Mouse (Mus musculus) neural tube, embryonic 12.5 days (tissue): Measurements from ENCODE around the gene Mast2. TPM values are rescaled to one million over a fixed set of nuclear protein-coding genes. Genes with fewer than 3 reads are reported as not detected.

ENCODE experiments used
- ATAC-seq: fragments of 200-750 bp; cut with Nextera tagmentation; 2 replicates; pipeline ENCODE4 v1.8.0; 2017; ENCODE audit warnings: low read depth, mild to moderate bottlenecking, moderate TSS enrichment, moderate library complexity; ENCODE audit not compliant: low FRiP score
- H3K27ac ChIP-seq: fragments of 300-500 bp; sonication (generic); 2 replicates; pipeline ENCODE4 v1.5.1; 2016
- H3K27me3 ChIP-seq: fragments of 300-500 bp; sonication (generic); replicated peaks from 2 replicates; pipeline ENCODE4 v1.6.1; 2016; ENCODE audit warnings: mild to moderate bottlenecking
- H3K36me3 ChIP-seq: fragments of 300-500 bp; sonication (generic); 2 replicates; pipeline ENCODE4 v1.6.1; 2016; ENCODE audit warnings: mild to moderate bottlenecking
- H3K4me1 ChIP-seq: fragments of 300-500 bp; sonication (generic); 2 replicates; pipeline ENCODE4 v1.6.1; 2016
- H3K4me2 ChIP-seq: fragments of 300-500 bp; sonication (generic); replicated peaks from 2 replicates; pipeline ENCODE4 v1.6.1; 2016; ENCODE audit warnings: mild to moderate bottlenecking
- H3K4me3 ChIP-seq: fragments of 300-500 bp; sonication (generic); 2 replicates; pipeline ENCODE4 v1.5.1; 2016
- H3K9ac ChIP-seq: fragments of 300-500 bp; sonication (generic); 2 replicates; pipeline ENCODE4 v1.6.1; 2016; ENCODE audit warnings: mild to moderate bottlenecking
- H3K9me3 ChIP-seq: fragments of 300-500 bp; sonication (generic); 2 replicates; pipeline ENCODE4 v1.6.1; 2016; ENCODE audit warnings: mild to moderate bottlenecking
- WGBS: fragments of 180-500 bp; shearing (Covaris S2); methylation state at CpG from one replicate; pipeline ENCODE4 v1.1.7; 2016; 5-methylcytosine and 5-hydroxymethylcytosine counted together
- polyA plus RNA-seq: library from polyadenylated mRNA; unstranded; fragments of >200 nt; fragmentation: Nextera tagmentation; extraction: Ambion mirVana; gene quantifications from 2 replicates; pipeline ENCODE4 v1.2.1, GENCODE M21; 2016

Gene Mast2
- polyA plus RNA-seq, 1 experiment from 2014 or later, result 34.5 TPM

DNA sequence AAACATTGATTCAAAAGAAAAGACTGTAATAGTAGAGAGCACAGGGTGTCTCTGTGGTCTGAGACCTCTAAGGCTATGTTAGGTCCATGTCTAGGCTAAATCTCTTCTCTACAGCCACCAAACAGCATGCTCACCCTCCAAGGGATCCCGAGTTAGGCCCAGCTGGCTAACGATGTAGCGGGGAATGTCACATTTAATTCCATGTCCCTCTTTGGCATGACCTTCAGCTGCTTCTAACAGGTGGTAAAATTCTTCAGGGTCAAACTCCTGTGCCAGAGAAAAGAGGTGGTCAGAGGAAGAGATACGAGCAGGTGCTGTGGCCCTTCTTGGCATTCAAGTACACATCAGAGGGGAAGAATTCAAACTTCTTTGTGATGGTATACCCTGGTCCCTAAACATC is 146.4 kb downstream of the Mast2 start:
- ATAC-seq, result no peak
- peaks cover 89% of the 10 kb centered on the region for H3K36me3 ChIP-seq
- H3K27ac ChIP-seq, result no peak overlapping the region
- no peaks in the 10 kb centered on the region for H3K4me1 ChIP-seq
- no peaks in the 10 kb centered on the region for H3K27me3 ChIP-seq
- H3K9ac ChIP-seq, result no peak overlapping the region
- 86% methylated on average over 4 of the region's 4 CpGs for WGBS
- no peaks in the 10 kb centered on the region for H3K9me3 ChIP-seq
- H3K4me3 ChIP-seq, result no peak overlapping the region
- no peak overlapping the region for H3K4me2 ChIP-seq

DNA sequence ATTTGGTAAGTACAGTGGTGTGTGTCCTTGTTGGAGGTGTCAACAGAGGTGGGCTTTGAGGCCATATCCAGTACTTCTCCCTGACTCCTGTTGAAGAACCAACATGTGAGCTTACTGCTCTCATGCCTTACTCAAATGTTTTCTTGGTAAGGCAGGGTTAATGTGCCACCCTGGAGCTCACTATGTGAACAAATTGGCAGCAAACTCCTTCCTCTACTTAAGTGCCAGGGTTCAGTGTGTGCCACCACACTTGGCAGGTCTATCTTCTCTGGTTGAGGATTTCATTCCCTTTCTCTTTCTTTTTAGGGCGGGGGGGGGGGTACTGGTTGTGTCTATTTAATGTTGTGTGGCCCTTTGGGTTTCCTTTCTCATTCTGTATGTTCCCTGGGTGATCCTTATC is 159.4 kb downstream of the Mast2 start:
- H3K4me3 ChIP-seq, result no peak overlapping the region
- peaks cover 71% of the 10 kb centered on the region for H3K36me3 ChIP-seq
- H3K4me1 ChIP-seq, result no peaks in the 10 kb centered on the region
- WGBS, result 19% methylated on average over 1 of the region's 1 CpGs
- ATAC-seq, result no peak
- H3K9me3 ChIP-seq, result no peaks in the 10 kb centered on the region
- no peak overlapping the region for H3K4me2 ChIP-seq
- no peak overlapping the region for H3K9ac ChIP-seq
- no peaks in the 10 kb centered on the region for H3K27me3 ChIP-seq
- H3K27ac ChIP-seq, result no peak overlapping the region

DNA sequence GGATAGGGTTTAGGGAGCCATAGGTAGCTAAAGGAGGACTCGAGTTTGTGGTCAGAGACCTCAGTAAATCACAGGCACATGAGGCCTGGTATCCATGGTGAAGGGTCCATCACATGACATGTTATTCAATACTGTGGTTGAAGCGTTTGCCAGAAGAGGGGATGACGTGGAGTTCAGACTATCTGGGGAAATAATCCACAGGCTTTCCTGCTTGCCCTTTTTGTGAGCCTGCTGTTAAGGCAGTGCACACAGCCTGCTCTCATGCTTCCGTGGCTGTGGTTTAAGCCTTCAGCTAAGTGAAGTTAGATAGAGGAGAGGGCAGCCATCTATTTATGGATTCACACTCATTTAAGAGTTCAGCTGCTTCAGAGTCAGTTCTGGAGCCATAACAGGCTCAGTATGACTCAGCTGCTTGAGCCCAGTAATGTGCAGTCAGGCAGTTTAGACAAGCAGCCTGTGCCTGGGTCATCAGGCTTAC is 163.1 kb downstream of the Mast2 start:
- Histone ChIP-seq H3K4me2 (no peak overlapping the region), H3K9ac (no peak overlapping the region), H3K4me3 (no peak overlapping the region), H3K27ac (no peak overlapping the region), H3K27me3 (no peaks in the 10 kb centered on the region), H3K4me1 (no peaks in the 10 kb centered on the region), H3K9me3 (no peaks in the 10 kb centered on the region), H3K36me3 (peaks cover 54% of the 10 kb centered on the region)
- WGBS, result 71% methylated on average over 4 of the region's 4 CpGs
- no peak for ATAC-seq

DNA sequence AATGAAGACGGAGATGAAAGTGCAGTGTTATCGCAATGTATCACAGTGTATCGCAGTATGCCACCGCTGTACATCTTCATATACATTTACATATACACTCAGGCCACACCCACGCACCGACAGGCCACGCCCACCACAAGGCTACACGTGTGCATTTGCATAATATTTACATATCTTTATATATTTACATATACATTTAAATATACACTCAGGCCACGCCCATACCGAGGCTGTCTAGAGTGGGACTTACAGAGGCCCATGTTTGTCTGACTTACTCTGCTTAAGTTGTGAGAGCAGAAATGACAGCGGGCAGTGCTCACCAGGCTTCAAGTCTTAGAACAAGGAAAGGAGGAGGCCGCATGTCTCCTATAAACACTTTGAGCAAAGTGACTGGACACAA is 170.7 kb downstream of the Mast2 start:
- no peak for ATAC-seq

DNA sequence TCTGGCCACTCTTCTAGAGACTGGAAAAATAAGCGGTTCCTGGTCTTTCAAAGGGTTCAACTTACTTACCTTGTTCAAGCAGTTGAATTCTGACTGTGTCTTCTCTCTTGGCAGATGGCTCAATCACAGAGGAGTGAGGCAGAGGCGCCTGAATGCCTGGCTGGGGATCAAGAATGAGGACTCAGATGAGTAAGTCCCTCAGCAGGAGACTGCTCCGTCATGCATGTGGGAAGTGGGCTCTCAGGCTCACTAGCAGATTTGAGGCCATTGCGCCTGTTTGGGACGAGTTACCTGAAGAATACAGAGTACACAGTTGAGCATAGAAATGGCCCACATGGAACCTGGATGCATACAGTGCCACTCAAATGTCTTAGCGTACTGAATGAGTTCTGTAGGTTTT is 172.4 kb downstream of the Mast2 start:
- Histone ChIP-seq H3K4me1 (no peaks in the 10 kb centered on the region), H3K36me3 (peaks cover 74% of the 10 kb centered on the region), H3K27ac (no peak overlapping the region), H3K9ac (no peak overlapping the region), H3K9me3 (no peaks in the 10 kb centered on the region), H3K4me2 (no peak overlapping the region), H3K4me3 (no peak overlapping the region), H3K27me3 (no peaks in the 10 kb centered on the region)
- WGBS, result 89% methylated on average over 6 of the region's 6 CpGs
- no peak for ATAC-seq

More for the DNA sequence above, 170.7 kb downstream of the Mast2 start:
- Histone ChIP-seq H3K27me3 (no peaks in the 10 kb centered on the region), H3K4me1 (no peaks in the 10 kb centered on the region), H3K4me2 (no peak overlapping the region), H3K36me3 (peaks cover 66% of the 10 kb centered on the region), H3K9me3 (no peaks in the 10 kb centered on the region), H3K27ac (no peak overlapping the region), H3K9ac (no peak overlapping the region), H3K4me3 (no peak overlapping the region)
- 89% methylated on average over 12 of the region's 12 CpGs for WGBS

DNA sequence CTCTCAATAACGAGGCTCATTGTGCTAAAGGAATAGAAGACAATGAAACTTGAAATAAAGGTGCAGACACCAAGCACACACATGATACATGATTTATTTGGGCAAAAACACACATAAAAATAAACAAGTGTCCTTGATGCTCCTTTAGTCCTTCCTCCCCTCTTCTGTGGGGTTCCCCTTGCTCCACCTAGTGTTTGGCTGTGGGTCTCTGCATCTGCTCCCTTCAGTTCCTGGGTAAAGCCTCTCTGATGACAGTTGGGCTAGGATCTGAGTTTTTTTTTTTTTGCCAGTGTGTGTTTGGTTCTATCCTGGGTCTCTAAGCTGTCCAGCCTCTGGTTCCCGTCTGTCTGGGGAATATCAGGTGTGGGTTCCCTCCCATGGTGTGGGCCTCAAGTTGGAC is 181.8 kb downstream of the Mast2 start:
- Histone ChIP-seq H3K4me2 (no peak overlapping the region), H3K9me3 (no peaks in the 10 kb centered on the region), H3K4me1 (no peaks in the 10 kb centered on the region), H3K9ac (no peak overlapping the region), H3K36me3 (peaks cover 53% of the 10 kb centered on the region), H3K27ac (no peak overlapping the region), H3K27me3 (no peaks in the 10 kb centered on the region), H3K4me3 (no peak overlapping the region)
- WGBS, result 68% methylated on average over 2 of the region's 2 CpGs
- no peak for ATAC-seq

DNA sequence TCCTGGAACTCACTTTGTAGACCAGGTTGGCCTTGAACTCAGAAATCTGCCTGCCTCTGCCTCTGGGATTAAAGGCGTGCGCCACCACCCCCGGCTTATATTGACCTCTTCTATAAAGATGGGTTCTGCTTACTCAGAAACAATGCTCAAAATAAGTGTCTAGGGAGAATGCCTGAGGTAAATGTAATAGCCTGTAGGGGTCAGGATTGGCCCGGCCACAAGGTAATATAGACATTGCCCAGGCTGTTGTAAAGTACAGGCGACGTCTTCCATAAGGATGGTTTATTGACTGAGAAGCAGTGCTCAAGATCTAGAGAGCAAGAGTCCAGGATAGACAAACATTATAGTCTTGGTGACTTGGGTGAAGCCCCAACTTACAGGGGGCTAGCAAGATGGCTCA is 195.8 kb downstream of the Mast2 start:
- H3K27ac ChIP-seq, result no peak overlapping the region
- H3K4me3 ChIP-seq, result no peak overlapping the region
- H3K27me3 ChIP-seq, result no peaks in the 10 kb centered on the region
- no peaks in the 10 kb centered on the region for H3K4me1 ChIP-seq
- H3K36me3 ChIP-seq, result peaks cover 54% of the 10 kb centered on the region
- WGBS, result 93% methylated on average over 6 of the region's 6 CpGs
- no peak for ATAC-seq
- no peaks in the 10 kb centered on the region for H3K9me3 ChIP-seq
- H3K9ac ChIP-seq, result no peak overlapping the region
- H3K4me2 ChIP-seq, result no peak overlapping the region

Other genes starting within 250 kb of the Mast2 start
- 84.6 and 92.7 TPM in 2 replicates for gene Pik3r3, start 242.6 kb downstream of the Mast2 start, polyA plus RNA-seq
- gene Ipp, start 43.4 kb upstream of the Mast2 start, polyA plus RNA-seq, result 13.2 and 14.7 TPM in 2 replicates
- gene Tmem69, start 91.8 kb upstream of the Mast2 start, polyA plus RNA-seq, result 28.4 and 30.2 TPM in 2 replicates
- 19.5 and 20.8 TPM in 2 replicates for gene Gpbp1l1, start 93.5 kb upstream of the Mast2 start, polyA plus RNA-seq
- 3.5 and 3.8 TPM in 2 replicates for gene Ccdc17, start 132.5 kb upstream of the Mast2 start, polyA plus RNA-seq
- gene Nasp, start 163.8 kb upstream of the Mast2 start, polyA plus RNA-seq, result 172 and 173 TPM in 2 replicates
- gene Akr1a1, start 187.5 kb upstream of the Mast2 start, polyA plus RNA-seq, result 583 and 599 TPM in 2 replicates
- gene Prdx1, start 221.4 kb upstream of the Mast2 start, polyA plus RNA-seq, result 660 and 722 TPM in 2 replicates
- gene Mmachc, start 244.2 kb upstream of the Mast2 start, polyA plus RNA-seq, result 28.0 and 30.9 TPM in 2 replicates
- gene Ccdc163, start 244.3 kb upstream of the Mast2 start, polyA plus RNA-seq, result 22.0 and 23.5 TPM in 2 replicates